Mouse (Mus musculus): Measurements from ENCODE around the gene Slamf1. TPM values are rescaled to one million over a fixed set of nuclear protein-coding genes. Genes with fewer than 3 reads are reported as not detected.

Slamf1 gene
- 0.18 and 0.19 TPM in 2 replicates for polyA plus RNA-seq (2015; fragmentation: Nextera tagmentation; extraction: Ambion mirVana)

GRCm38 (mm10) chr1:171766898-171767297, at the start of gene Slamf1:
Gene Slamf1 (plus strand): TSS chr1:171767127.

DNA sequence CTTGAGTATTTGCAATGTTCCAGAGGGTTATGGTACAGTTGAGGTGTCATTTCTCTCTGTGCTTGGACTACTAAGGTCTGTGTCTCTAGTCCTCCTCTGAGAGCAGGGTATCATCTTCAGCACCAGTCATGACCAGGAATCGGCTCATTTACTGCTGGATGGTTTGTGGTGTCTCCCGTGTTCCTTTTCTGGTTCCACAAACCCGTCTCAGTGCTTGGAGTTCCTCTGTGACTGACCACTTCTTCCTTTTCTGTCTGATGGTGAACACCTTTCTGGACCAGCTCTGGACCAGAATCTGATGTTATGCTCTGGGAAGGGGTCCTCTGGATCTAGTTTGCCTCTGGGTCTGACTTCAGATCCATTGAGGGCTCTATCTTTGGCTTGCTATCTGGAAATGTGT, 72.6 kb downstream of the Slamf1 start, which contains the start of gene Cd84:
TSS of gene Cd84 (plus strand) at position 210 of the 400 bp plus-strand sequence.

Other genes starting within 250 kb of the Slamf1 start
- not detected in 2 replicates for gene Itln1, start 231.8 kb upstream of the Slamf1 start, polyA plus RNA-seq (2015; fragmentation: Nextera tagmentation; extraction: Ambion mirVana)
- gene Cd244a, start 207.9 kb upstream of the Slamf1 start, polyA plus RNA-seq (2015; fragmentation: Nextera tagmentation; extraction: Ambion mirVana), result 0.16 TPM in 1 of 2 replicates, not detected in the other
- 0.24 and 0.38 TPM in 2 replicates for gene Ly9, start 159.7 kb upstream of the Slamf1 start, polyA plus RNA-seq (2015; fragmentation: Nextera tagmentation; extraction: Ambion mirVana)
- 0.17 TPM in 1 of 2 replicates, not detected in the other for gene Slamf7, start 114.1 kb upstream of the Slamf1 start, polyA plus RNA-seq (2015; fragmentation: Nextera tagmentation; extraction: Ambion mirVana)
- 3.3 and 5.4 TPM in 2 replicates for gene Cd48, start 85.1 kb upstream of the Slamf1 start, polyA plus RNA-seq (2015; fragmentation: Nextera tagmentation; extraction: Ambion mirVana)
- 2.8 and 3.9 TPM in 2 replicates for gene Cd84, start 72.6 kb downstream of the Slamf1 start, polyA plus RNA-seq (2015; fragmentation: Nextera tagmentation; extraction: Ambion mirVana)
- not detected in 2 replicates for gene Gm10521, start 128.5 kb downstream of the Slamf1 start, polyA plus RNA-seq (2015; fragmentation: Nextera tagmentation; extraction: Ambion mirVana)
- 0.13 and 0.46 TPM in 2 replicates for gene Slamf6, start 150.4 kb downstream of the Slamf1 start, polyA plus RNA-seq (2015; fragmentation: Nextera tagmentation; extraction: Ambion mirVana)